Mouse (Mus musculus) cerebellum, postnatal 36 days (tissue): ENCODE data around the gene Snx14.

Experiments used
- DNase-seq, 2 experiments: peaks; one replicate each; pipeline ENCODE4 v3.0.0; 2021 to 2022; ENCODE audit warnings: mixed read lengths in 2 of 2

Gene Snx14

DNA sequence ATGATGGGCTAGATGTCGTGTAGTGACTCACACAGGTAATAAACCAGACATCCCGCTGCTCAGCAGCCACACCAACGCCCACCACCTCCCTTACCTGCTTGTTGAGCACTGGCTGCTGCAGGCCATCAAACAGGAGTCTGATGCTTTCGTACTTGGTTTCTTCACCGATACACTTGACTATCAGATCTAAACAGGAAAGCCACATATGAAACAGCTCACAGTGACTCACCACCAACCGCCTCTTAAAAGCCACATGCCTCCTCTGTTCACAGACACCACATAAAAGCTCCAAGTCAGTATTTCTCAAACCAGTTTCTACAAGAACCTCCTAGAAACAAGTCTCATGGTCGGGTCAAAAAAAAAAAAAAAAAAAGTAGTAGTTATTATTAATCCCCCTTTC lies 58.7 kb downstream of the Snx14 start:
- no peak for DNase-seq

DNA sequence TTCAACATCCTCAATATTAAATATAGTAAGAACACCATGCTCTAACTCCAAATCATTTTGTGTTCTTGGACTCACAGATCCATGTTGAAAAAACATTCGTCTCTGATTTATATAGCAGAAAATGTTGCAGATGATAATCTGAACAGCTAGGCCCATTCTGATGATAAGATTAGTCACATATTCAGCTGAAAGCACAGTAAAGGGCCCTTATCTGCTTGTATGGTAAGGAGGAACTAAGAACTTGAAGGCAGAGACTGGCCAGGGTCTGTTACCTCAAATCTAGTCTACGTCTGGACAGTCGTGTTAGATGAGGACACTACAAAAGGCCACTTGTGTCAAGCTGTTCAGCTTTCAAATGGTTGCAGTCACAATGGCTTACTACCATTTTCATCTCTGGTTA lies 59.7 kb downstream of the Snx14 start:
- DNase-seq, result no peak

DNA sequence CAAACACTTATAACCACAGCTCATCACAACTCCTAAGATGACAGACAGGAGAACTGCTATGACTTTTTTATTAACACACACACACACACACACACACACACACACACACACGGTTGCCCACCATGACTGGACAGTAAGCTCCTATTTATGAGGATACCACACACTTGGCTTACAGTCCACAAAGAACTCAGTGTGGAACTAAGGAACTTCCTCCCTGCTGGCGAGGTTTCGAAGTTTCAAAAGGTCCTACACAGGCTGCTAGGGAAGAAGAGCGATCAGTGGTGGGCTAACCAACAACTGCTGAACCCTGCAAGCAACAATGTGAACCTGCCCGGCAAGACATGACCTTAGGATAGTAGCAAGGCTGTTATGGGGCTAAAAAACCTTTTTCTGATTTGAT lies 61.3 kb downstream of the Snx14 start:
- DNase-seq, result no peak

DNA sequence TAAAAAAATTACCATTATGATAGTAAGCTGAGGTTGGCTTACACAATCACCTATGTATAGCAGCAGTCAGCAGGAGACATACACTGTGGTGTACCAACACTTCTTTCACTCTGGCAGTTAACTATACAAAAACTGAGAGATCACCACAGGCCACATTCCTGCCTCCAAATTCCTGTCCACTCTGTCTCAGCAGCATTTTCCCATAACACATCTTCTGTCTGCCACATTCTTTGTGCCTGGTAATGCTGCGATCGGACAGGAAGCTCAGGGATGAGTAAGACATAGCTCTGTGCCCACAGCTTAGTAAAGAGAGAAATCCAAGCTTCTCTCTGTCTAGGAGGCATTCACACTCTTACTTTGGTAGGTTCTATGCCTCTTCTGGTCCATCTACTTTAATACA lies 65.8 kb downstream of the Snx14 start:
- no peak for DNase-seq

DNA sequence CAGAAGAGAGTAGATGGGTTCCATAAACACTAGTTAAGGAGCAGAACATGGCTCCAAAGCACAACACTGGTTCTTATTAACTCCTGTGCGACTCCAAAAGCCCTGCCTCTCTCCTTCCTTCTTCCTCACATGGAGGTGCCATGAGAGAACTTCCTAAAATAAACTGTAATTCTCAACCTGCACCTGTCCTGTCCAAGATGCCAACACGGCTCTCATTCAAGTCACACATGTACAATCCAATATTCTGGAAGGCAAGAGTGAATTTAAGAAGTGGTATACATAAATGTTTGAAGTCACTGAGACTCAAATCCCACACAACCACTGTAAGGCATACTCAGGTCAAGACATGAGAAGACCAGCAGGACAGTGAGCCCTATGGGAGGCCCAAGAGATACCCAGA lies 67.6 kb downstream of the Snx14 start:
- DNase-seq, result no peak

DNA sequence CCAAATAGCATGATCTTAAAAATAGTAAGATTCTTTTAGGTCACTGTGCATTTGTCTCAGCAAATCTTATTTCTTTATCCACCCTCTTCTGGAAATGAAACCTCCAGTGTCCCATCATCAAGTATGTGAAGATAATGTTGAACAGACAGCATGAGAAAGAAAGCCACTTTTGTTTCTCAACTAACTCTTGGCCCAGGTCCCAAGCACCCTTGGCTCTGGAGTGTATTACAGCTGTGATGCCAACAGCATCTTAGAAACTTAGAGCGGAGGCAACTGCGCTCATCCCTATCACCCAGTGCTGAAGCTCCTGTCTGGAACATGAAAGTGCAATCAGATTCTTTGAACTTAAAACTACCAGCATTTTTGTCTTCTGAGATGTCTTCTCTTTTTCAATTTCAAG lies 69.1 kb downstream of the Snx14 start:
- no peak for DNase-seq

DNA sequence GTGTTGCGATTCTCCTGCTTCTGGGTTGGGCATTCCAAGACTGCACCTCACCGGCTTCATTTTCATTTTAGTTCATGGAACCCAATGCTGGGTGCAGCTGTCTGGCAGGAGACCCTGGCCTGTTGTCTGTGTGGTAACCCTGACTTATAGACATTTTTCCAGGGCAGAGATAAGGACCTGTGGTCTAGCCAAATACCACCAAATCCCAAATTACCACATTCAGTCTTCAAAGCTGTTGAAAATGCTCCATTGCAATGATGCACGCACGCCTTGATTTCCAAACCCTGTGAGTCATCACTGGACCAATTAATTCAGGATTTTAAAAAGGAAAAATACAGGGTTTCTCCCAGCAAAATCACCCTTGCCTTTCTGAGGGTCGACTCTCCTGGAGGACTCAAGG lies 70.3 kb downstream of the Snx14 start:
- DNase-seq, result no peak

DNA sequence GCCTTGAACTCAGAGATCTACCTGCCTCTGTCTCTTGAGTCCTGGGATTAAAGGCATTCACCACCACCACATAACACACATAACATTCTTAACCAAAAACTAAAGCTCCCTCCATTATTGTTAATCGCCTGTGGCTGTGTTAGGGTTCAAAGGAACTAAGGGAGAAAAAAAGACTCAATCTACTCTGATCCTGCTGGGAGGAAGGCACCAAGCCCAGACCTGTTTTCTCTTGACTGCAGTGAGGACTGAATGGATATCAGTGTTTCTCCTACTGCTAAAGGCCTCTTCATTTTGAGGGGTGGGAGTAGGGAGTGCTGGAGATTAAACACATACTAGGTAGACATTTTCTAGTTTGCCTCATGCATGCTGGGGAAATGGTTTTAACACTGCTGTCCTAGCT lies 71.0 kb downstream of the Snx14 start:
- DNase-seq, result no peak

DNA sequence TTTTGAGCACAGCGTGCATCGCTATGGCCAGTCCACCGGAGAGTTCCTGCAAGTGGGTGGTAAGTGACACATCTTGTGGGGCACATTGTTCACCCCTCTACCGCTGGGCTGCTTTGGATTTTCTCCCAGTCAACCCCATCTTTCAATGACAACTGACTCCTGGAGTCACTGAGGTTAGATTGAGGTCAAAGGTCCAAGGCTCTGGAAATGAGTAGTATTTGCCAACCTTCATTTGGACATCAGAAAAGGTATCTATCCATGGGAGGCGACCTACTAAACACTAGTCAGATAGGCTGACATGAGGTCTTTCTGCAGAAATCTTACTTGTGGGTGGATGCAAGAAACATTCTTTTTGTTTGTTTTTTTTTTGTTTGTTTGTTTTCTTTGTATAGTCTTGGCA lies 71.4 kb downstream of the Snx14 start:
- DNase-seq, result no peak

DNA sequence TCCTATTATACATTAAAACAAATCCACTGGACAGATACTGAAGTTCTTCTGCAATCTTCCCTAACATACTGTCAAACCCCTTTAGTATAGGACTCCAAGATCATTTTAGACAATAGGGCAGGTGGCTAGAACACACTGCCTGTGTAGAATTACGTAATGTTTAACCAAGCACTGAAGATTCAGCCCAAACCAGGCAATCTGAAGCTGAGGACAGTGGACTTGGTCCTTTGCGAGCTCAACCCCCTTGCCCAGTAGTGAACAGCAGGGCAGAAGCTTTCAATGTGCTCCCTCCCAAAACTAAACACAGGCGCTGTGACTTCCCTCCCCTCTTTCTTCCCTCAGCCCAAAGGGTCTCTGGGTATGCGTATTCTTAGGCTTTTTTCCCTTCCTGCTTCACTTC lies 71.9 kb downstream of the Snx14 start:
- no peak for DNase-seq

DNA sequence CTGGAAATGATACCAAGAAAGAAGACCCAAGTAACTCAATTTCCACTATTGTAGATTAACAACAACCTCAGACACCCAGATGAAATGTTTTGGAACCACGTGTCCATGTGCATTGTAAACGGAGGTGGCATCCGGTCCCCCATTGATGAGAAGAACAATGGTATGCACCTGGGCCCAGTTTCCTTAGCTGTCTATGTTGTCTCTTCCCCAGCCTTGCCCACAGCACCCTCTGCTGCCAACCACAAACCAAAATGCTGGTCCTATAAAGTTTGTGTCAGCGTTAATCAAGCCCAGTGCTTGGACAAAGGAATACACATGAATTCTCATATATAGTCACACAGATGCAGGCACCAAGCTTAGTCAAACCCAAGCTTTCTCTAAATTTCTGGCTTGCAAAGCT lies 72.5 kb downstream of the Snx14 start:
- DNase-seq, result no peak

DNA sequence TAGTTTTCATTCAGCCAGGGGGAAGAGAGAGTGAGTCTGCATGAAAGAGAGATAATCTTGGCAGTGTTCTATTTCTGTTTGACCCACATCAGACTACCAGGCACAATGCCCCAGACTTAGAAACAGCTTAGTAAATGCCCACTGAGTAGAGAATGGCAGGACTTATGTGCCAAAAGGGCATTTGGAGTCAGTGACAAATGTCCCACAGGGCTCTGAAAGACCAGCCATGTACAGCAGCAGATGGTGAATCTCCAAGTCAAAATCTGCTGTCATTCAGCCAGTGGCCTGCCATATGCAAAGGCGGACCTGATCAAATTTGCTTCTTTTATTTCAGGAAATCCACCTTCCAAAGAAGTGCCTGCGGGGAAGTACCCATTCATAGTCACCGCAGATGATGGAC lies 75.7 kb downstream of the Snx14 start:
- peak; percentile 82 to 91 for DNase-seq

DNA sequence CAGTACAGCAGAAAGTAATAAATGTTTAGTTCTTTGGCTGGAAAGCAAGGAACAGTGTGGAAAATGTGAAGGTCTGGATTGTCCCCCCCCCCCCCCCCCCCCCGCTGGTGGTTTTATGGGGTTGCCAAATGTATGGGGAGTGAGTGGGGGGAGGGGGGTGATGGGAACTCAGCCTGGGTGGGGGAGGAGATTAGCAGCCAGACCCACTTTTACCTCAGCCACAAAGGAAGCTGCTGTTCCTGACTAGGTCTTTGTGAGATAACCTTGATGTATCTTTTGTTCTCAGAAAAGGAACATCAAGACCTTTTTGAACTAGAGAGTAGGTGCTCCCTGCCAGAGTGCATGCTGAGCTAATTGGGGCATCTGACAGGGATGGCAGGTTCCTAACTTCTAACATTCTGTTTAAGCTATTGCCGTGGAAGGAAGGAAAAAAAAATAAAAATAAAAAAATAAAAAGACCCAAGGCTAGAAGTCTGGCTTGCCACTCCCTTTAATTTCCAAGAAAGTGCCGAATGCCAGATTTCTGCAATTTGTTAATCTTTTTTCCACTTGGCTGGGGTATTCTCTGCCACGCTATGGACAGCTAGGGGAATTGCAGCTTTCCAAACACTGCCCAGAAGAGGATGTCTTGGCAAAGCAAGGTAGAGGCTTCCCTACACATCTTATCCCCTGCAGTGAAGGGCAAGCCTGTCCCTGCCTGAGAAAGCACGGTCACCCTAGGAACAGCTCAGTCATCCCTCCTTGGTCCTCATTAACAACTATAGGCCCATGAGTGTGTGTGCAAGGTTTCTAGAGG lies 76.5 kb downstream of the Snx14 start:
- peak in 1 of 2 experiments; percentile 37 for DNase-seq

DNA sequence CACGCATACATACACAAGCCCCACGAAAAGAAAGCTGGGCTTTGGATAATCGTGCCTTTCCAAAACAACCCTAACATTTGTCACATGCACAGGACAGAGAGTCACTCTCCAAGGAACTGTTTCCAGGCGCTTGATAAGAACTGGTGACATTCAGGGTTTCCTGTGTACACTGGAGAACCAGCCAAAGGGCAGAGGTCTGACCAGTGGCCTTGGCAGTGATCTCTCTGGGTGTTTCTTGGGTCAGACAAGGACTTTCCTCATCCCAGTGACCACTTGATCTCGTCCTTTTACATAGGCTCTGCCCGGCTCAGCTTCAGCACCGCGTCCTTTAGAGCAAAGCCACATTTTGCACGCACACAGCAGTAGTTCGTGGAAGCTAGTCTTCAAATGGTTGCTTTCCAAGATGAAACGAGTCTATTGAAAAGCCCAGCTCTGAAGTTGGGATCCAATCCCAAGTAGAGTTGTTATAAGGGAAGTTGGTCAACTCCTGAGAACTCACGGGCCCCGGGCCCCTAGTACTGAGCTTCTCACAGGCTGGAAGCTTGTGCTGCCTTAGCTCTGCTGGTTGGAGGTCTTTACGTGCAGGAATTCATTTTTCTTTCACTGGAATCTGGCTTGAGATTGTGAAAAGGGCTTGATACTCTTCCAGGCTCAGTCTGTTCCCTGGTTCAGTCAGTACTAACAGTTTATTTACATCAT lies 77.4 kb downstream of the Snx14 start:
- no peak for DNase-seq

DNA sequence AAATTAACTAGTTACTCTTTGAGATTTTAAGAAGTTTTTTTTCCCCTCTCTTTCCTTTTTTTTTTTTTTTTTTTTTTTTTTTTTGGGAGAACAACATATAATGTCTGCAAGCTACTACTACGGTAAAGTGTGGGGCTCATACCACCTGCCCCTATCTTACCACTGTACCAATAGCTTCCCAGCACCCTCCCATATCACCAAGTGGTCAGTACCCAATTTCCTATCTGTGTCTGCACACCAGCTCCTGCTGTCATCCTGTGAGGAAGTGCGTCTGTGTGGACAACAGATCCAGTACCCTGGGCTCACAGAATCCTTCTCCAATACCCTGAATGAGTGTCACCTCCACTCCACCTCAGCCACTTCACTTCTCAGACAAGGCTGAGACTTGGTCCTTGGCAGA lies 79.6 kb downstream of the Snx14 start:
- no peak for DNase-seq

DNA sequence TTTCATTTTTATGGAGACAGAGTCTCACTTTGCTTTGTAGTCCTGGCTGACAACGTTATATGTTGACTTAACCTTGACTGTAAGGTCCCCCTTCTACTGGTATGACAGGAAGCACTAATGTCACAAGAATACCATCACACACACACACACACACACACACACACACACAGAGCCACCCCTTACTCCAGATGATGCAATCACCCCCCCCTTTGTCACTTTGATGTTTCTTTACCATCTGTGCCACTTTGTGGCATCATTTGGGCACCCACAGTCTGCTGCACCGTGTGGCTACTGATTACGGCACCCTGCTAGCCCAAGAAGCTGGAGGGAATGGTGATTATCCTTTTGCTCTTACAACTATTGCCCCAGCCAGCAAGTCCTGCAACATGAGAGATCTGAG lies 81.6 kb downstream of the Snx14 start:
- DNase-seq, result no peak

DNA sequence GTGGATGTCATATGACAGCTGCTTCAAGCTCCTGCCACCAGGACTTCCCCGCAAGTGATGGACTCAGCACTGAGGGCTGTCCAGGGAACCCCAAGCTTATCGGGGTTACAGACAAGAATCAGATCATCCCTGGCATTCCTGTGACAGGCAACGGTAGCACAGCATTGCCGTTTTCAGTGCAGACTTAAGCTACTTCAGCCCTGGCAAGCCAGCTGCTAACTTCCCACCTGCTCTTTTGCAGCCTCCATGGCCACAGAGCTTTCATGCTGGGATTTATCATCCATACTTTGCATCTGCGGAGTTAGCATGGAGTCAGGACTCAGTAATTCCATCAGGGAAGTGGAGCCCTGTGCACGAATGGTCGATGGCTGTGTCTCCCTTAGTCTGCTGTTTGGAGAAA lies 85.3 kb downstream of the Snx14 start:
- no peak for DNase-seq

DNA sequence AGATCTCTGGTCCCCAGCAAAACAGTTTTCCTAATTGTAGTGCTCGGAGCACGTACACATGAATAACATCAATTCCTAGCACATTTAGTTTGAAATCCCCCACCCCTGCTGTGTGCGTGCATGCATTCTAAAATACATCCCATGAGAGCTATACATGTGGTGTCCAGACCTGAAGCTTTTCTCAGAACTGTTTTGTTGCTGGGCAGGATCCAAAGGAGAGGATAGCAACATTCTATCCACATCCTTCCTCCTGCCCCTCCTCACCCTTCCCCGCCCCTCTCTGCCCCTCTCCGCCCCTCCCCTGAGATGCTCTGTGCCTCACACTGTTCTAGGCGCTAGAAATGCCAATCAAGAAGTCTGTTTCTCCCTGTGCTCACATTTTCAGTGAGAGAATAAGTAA lies 86.0 kb downstream of the Snx14 start:
- DNase-seq, result no peak

DNA sequence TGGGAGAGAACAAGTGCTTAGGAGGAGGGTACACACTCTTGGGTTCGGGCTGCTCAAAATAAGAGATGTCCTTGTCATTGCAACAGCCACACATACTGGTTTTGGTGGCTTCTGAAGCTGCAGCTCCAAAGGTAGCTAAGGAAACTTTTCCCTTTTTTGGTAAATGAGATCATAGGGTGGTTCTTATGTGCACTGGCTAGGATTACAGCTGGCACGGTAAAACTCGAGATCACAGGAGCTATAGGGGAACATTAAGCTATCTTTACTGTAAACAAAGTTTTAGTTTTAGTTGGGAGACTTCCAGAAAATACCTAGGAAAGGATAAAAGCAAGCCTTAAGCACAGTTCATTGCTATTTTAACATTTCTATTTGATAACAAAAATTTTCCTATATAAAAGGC lies 87.6 kb downstream of the Snx14 start:
- no peak for DNase-seq

DNA sequence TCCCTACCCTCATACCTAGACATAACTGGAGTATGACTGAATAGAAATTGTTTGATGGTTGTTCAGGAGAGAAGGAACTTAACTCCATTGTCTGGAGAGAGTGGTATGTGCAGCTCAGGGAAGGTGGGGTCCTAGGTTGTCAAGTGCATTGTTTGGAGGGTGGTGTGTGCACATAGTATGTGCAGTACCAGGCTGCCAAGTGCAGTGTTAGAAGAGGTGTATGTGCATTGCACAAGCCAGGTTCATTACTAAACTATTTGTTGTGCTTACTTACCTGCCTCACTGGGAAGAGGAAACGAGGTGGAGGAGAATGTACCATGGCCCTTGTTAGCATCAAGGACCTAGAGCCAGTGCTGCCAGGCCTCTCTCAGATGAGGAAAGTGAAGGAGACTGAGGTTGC lies 88.4 kb downstream of the Snx14 start:
- DNase-seq, result no peak

DNA sequence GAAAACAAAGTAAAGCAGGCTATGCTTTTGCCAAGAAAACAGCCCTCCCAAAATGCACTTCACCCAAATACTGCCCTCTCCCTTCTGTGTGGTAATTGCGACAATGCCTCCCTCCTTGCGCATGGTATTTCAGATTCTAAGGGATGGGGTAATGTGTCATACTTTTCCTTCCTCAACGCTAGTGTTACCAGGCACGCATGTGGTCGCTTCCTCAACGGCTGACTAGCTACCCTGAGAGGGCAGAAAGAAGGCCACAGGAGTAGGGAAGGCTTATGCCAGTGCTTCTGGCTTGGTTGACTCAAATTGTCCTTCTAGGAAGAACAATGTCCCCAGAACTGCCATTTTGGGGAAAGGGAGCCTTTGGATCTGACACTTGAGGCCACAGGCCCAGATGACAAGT lies 90.1 kb downstream of the Snx14 start:
- no peak for DNase-seq

DNA sequence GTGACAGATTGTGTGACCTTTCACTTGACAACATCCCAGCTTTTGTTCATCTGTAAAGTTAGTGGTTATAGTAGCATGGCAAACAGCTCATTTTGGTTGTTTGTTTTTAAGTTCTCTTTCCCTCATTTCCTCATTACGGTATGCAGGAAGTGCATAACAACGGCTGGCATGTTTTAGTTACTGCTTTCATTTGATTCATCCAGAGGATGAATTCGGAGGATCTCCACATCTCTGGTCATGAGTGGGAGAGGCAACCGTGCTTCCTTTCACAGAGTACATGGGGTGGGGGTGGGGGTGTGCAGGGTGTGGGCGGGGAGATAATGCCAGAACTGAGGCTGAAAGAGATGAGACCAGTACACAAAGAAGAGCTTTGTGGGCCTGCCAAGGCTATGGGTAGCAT lies 91.9 kb downstream of the Snx14 start:
- no peak for DNase-seq

DNA sequence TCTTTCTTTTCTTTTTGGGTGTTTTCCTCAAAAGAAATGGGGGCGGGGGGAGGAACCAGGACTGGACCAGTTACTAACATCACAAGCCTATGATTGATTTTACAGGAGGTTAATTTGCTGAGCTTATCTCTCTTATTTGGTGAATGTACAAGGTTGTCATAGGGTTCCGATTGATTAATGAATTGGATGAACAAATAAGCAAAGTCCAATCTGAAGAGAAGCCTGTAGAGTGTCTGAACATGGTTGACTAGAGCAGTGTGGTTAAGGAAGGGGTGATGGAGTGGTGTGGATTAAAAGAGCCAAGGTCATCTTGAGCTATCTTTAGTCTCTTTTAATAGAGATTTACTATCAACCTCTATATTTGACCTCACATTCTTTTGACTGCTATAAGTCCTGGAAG lies 94.3 kb downstream of the Snx14 start:
- no peak for DNase-seq

DNA sequence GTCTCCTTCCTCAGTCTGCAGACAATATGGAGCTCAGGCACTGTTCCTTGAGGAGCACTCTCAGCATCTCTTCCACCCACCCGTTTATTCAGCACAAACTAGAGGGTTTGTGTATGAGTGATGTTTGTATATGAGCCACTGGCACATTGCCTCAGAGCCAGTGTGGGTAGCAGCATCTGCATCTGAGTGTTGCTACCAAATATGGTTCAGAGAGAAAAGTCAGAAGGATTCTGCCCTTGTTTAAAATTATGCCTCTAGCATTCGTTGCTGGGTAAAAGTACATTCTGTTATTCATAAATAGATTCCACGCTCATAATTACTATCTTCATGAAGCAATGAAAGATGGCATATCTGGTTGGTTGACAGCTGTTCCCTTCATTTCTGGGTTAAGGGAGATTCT lies 96.1 kb downstream of the Snx14 start:
- no peak for DNase-seq

DNA sequence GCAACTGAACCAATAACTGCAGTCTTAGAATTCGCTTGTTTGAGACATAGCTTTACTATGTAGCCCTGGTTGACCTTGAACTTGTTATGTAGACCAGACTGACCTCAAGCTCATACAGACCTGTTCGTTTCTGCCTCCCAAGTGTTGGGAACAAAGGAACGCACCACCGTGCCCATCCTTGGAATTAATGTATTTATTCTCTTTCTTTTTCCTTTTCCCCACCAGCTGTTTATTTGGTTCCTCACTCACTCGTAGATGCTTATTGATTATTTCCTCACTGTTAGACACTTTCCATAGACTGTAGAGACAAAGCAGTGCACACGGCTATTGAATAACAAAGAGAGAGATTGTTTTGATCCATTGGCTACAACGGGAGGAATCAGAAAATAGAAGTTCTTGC lies 96.5 kb downstream of the Snx14 start:
- no peak for DNase-seq
